Mouse (Mus musculus): ENCODE data around the gene Rxfp4. TPM values are rescaled to one million over a fixed set of nuclear protein-coding genes. Genes with fewer than 3 reads are reported as not detected.

The Rxfp4 gene
- polyA plus RNA-seq, 1 experiment from 2014 or later, result not detected

DNA sequence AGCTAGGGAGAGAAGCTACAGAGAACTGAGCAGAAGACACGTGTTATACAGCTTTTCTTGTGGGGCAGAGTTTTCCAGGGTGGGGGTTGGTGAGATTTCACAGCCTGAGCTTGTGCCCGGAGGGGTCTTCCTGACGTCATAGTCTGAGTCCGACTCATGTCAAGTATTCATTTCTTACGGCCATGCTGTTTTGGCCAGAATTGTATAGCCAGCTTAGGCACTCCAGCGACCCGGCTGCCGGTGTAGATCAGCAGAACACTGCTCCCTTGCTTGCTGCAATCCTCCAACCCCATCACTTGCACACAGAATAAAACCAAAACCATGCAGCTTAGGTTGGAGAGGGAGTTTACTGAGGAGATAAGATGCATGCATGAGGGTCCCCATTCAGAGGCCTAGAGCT is 2.7 kb upstream of the Rxfp4 start:
- H3K27ac ChIP-seq (ENCODE audit: low read depth, low read length), result no peak overlapping the region
- H3K4me2 ChIP-seq (ENCODE audit: low read length), result no peak overlapping the region
- H3K27me3 ChIP-seq (replicated peaks; ENCODE audit: control insufficient read depth, insufficient read depth, low read length), result no peaks in the 10 kb centered on the region
- H3K9ac ChIP-seq (ENCODE audit: low read length), result no peak overlapping the region
- ATAC-seq, result no peak
- no peaks in the 10 kb centered on the region for H3K4me1 ChIP-seq (ENCODE audit: control insufficient read depth, insufficient read depth, low read length)
- no peak overlapping the region for H3K4me3 ChIP-seq (ENCODE audit: low read depth, low read length)
- H3K36me3 ChIP-seq (ENCODE audit: control insufficient read depth, insufficient read depth, low read length), result no peaks in the 10 kb centered on the region
- no peak for DNase-seq (ENCODE audit: low spot score)
- 76% methylated on average over 8 of the region's 8 CpGs for WGBS
- H3K9me3 ChIP-seq (replicated peaks; ENCODE audit: control insufficient read depth, low read length), result no peaks in the 10 kb centered on the region

DNA sequence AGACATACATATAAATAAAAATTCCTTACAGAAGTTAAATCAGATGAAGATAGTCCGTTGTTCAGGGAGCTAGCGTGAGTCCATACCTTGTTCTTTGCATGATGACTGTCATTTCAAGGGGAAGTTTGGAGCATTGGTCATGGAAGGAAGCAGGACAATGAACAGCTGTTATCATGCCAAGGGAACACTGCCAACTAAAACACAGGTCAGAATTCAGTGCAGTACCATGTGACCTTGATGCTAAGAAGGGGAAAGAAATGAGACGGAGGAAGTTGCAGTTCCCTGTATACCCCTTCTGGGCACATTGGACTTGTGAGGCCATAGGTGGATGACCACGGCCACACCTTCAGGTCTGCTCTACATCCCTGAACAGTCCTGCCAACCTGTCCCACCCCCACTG is 1.7 kb upstream of the Rxfp4 start:
- H3K27me3 ChIP-seq (replicated peaks; ENCODE audit: control insufficient read depth, insufficient read depth, low read length), result no peaks in the 10 kb centered on the region
- no peak for DNase-seq (ENCODE audit: low spot score)
- ATAC-seq, result no peak
- no peaks in the 10 kb centered on the region for H3K9me3 ChIP-seq (replicated peaks; ENCODE audit: control insufficient read depth, low read length)
- H3K4me2 ChIP-seq (ENCODE audit: low read length), result no peak overlapping the region
- no peak overlapping the region for H3K4me3 ChIP-seq (ENCODE audit: low read depth, low read length)
- H3K27ac ChIP-seq (ENCODE audit: low read depth, low read length), result no peak overlapping the region
- WGBS, result 85% methylated on average over 4 of the region's 4 CpGs
- no peak overlapping the region for H3K9ac ChIP-seq (ENCODE audit: low read length)
- H3K36me3 ChIP-seq (ENCODE audit: control insufficient read depth, insufficient read depth, low read length), result no peaks in the 10 kb centered on the region
- no peaks in the 10 kb centered on the region for H3K4me1 ChIP-seq (ENCODE audit: control insufficient read depth, insufficient read depth, low read length)

DNA sequence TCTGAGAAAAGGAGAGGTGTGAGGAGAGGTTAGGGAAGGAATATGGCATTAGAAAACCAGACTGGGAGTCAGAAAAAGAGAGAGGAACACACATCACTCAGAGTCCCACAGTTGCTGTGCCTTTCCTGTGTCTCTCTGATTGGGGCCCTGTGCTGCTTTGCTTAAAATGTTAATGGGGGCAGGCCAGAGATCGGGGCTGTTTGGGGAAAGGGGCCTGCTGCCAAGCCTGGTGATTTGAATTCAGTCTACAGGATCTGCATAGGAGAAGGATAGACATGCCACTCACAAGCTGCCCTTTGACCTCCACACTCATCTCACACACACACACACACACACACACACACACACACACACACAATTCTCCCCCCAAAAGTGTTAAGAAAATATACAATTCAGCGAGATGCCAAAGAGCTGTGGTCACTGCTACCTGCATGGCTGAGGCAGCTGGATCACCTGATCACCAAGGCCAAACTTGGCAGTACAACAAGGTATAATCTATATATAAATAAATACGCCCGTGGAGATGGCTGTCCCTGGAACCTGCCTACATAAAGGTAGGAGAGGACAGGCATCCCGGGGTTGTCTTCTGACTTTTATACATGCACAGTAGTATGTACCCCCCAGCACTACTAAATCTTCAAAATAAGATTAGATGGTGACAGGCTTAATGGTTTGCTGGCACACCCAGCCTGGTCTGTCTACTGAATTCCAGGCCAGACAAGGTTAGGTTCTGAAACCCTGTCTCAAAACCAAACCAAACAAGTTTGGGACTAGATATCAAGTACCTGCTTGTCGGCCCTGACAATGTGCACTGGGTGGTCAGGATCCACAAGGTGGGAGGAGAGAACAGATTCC is 801 bp upstream of the Rxfp4 start:
- Histone ChIP-seq H3K9ac (ENCODE audit: low read length) (no peak overlapping the region), H3K36me3 (ENCODE audit: control insufficient read depth, insufficient read depth, low read length) (peaks cover 4% of the 10 kb centered on the region; the same call in 1 of the 2 replicates), H3K4me3 (ENCODE audit: low read depth, low read length) (no peak overlapping the region), H3K9me3 (replicated peaks; ENCODE audit: control insufficient read depth, low read length) (no peaks in the 10 kb centered on the region), H3K27ac (ENCODE audit: low read depth, low read length) (no peak overlapping the region), H3K4me1 (ENCODE audit: control insufficient read depth, insufficient read depth, low read length) (no peaks in the 10 kb centered on the region), H3K27me3 (replicated peaks; ENCODE audit: control insufficient read depth, insufficient read depth, low read length) (no peaks in the 10 kb centered on the region), H3K4me2 (ENCODE audit: low read length) (no peak overlapping the region)
- no peak for DNase-seq (ENCODE audit: low spot score)
- no peak for ATAC-seq
- 83% methylated on average over 6 of the region's 6 CpGs for WGBS

DNA sequence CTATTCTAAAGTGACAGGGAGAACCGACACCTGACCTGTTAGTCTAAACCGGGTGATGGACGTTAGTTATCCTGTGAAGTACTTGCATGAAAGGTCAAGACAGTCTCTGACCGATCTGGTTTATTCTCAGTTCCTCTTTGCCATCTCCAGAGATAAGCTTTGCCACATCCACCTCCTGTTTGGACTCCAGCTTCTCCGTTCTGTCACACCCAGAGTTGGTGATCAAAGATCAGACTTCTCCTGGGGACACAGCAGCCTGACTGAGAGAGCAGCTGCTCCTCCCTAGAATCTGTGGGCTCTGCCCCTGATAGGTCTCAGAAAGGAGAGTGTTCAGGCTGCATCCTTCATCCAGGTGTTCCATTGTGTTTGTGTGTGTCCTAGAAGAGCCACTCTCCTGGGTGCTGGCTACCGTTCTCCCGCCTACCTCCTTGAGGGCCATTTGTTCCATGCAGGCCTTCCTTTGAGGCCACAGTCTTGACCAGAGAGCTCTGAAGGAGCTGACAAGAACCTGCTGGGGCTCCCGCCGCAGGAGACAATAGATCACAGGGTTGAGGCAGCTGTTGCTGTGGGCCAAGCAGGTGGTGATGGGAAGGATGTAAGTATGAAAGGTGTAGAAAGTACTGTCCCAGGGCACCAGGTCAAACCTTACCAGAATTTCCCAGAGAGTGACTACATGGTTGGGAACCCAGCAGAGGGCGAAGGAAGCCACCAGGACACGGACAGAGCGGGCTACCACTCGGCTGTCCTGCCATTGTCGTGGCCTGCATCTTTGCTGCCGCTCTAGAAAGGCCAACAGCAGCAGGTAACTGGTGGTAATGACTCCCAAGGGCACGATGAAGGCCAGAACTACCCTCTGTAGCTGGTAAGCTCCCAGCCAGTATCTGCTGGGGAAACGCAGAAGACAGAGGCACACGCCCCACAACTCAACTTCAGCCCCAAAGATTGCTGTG is 998 bp downstream of the Rxfp4 start:
- no peaks in the 10 kb centered on the region for H3K27me3 ChIP-seq (replicated peaks; ENCODE audit: control insufficient read depth, insufficient read depth, low read length)
- WGBS, result 83% methylated on average over 18 of the region's 18 CpGs
- DNase-seq (ENCODE audit: low spot score) (no peak), ATAC-seq (no peak)
- H3K4me2 ChIP-seq (ENCODE audit: low read length), result no peak overlapping the region
- H3K9ac ChIP-seq (ENCODE audit: low read length), result no peak overlapping the region
- H3K4me3 ChIP-seq (ENCODE audit: low read depth, low read length), result no peak overlapping the region
- no peaks in the 10 kb centered on the region for H3K4me1 ChIP-seq (ENCODE audit: control insufficient read depth, insufficient read depth, low read length)
- H3K27ac ChIP-seq (ENCODE audit: low read depth, low read length), result no peak overlapping the region
- H3K36me3 ChIP-seq (ENCODE audit: control insufficient read depth, insufficient read depth, low read length), result peaks cover 22% of the 10 kb centered on the region
- H3K9me3 ChIP-seq (replicated peaks; ENCODE audit: control insufficient read depth, low read length), result no peaks in the 10 kb centered on the region

DNA sequence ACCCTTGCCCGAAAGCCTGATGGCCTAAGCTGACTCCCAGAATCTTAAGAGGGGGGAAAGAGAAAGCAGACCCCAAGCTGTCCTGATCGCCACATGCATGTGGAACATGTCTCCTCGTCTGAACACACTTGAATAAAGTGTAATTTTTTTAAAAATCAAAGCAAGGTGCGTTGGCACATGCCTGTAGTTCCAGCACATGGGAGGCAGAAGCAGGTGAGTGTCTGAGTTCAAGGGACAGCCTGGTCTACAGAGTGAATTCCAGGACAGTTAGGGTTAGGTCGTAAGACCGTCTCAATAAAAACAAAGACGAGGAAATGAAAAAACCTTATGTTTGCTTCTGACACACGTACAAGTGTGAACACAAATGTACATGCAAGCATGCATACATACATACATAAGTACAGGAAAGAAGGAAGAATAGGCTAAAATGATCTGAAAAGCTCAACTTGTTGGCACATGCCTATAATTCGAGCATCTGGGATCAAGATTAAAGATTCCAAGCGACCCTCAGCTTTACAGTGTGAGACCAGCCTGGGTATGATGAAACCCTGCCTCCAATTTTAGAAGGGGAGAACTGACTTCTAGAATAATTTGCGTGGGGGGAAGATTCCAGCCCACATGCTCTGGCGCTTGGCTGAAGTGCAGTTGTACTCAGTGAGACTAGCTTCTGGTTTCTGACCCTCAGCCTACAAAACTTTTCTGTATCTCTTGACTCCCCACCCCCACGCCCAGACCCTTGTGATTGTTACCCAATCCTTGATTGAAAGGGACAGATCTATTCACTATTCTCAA is 2.0 kb downstream of the Rxfp4 start:
- no peaks in the 10 kb centered on the region for H3K27me3 ChIP-seq (replicated peaks; ENCODE audit: control insufficient read depth, insufficient read depth, low read length)
- H3K36me3 ChIP-seq (ENCODE audit: control insufficient read depth, insufficient read depth, low read length), result peaks cover 32% of the 10 kb centered on the region
- no peaks in the 10 kb centered on the region for H3K4me1 ChIP-seq (ENCODE audit: control insufficient read depth, insufficient read depth, low read length)
- no peak for ATAC-seq
- H3K27ac ChIP-seq (ENCODE audit: low read depth, low read length), result no peak overlapping the region
- no peaks in the 10 kb centered on the region for H3K9me3 ChIP-seq (replicated peaks; ENCODE audit: control insufficient read depth, low read length)
- DNase-seq (ENCODE audit: low spot score), result no peak
- H3K4me2 ChIP-seq (ENCODE audit: low read length), result no peak overlapping the region
- H3K4me3 ChIP-seq (ENCODE audit: low read depth, low read length), result no peak overlapping the region
- WGBS, result 84% methylated on average over 13 of the region's 13 CpGs
- no peak overlapping the region for H3K9ac ChIP-seq (ENCODE audit: low read length)

DNA sequence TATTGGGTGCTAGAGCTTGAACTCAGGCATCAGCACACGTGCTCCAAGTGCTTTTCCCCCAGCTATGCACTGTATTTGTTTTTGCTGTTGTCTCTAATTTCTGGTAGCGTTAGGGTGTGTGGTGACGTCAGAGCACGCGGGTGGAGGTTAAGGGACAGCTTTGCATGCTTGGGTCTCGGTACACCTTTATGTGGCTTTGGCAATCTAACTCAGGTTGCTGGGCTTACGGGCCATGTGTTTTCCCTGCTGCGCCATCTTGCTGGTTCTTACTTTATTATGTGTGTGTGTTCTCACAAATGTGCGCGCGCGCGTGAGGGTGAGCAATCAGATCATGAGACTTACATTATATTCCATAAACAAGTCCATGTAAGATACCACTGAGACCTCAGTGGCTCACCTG is 3.0 kb downstream of the Rxfp4 start:
- ATAC-seq, result no peak
- Histone ChIP-seq H3K9me3 (replicated peaks; ENCODE audit: control insufficient read depth, low read length) (no peaks in the 10 kb centered on the region), H3K27ac (ENCODE audit: low read depth, low read length) (no peak overlapping the region), H3K9ac (ENCODE audit: low read length) (no peak overlapping the region), H3K4me1 (ENCODE audit: control insufficient read depth, insufficient read depth, low read length) (no peaks in the 10 kb centered on the region), H3K36me3 (ENCODE audit: control insufficient read depth, insufficient read depth, low read length) (peaks cover 42% of the 10 kb centered on the region), H3K27me3 (replicated peaks; ENCODE audit: control insufficient read depth, insufficient read depth, low read length) (no peaks in the 10 kb centered on the region), H3K4me2 (ENCODE audit: low read length) (no peak overlapping the region), H3K4me3 (ENCODE audit: low read depth, low read length) (no peak overlapping the region)
- 96% methylated on average over 13 of the region's 13 CpGs for WGBS
- DNase-seq (ENCODE audit: low spot score), result no peak

DNA sequence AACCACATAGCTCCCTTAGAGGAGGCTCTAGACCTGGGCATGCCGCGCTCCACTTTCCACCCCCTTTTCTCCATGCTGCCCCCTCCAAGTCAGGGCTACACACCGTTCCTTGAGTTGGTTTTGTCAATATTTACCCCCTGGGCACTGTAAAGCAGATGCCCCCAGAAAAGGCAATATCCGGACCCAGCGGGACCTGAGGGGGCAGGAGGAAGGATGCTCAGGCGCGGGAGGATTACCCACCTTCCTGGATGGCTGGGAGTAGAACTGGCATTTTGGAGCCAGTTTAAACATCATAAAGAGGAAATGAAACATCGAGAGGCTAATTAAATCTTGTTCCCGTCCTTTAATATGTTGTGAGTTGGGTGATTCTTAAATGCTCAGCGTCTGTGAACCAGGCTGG is 3.8 kb downstream of the Rxfp4 start:
- Histone ChIP-seq H3K9ac (ENCODE audit: low read length) (no peak overlapping the region), H3K4me2 (ENCODE audit: low read length) (no peak overlapping the region), H3K27ac (ENCODE audit: low read depth, low read length) (no peak overlapping the region), H3K4me1 (ENCODE audit: control insufficient read depth, insufficient read depth, low read length) (no peaks in the 10 kb centered on the region), H3K4me3 (ENCODE audit: low read depth, low read length) (no peak overlapping the region), H3K27me3 (replicated peaks; ENCODE audit: control insufficient read depth, insufficient read depth, low read length) (no peaks in the 10 kb centered on the region), H3K36me3 (ENCODE audit: control insufficient read depth, insufficient read depth, low read length) (peaks cover 49% of the 10 kb centered on the region), H3K9me3 (replicated peaks; ENCODE audit: control insufficient read depth, low read length) (no peaks in the 10 kb centered on the region)
- no peak for DNase-seq (ENCODE audit: low spot score)
- no peak for ATAC-seq
- 85% methylated on average over 10 of the region's 10 CpGs for WGBS

DNA sequence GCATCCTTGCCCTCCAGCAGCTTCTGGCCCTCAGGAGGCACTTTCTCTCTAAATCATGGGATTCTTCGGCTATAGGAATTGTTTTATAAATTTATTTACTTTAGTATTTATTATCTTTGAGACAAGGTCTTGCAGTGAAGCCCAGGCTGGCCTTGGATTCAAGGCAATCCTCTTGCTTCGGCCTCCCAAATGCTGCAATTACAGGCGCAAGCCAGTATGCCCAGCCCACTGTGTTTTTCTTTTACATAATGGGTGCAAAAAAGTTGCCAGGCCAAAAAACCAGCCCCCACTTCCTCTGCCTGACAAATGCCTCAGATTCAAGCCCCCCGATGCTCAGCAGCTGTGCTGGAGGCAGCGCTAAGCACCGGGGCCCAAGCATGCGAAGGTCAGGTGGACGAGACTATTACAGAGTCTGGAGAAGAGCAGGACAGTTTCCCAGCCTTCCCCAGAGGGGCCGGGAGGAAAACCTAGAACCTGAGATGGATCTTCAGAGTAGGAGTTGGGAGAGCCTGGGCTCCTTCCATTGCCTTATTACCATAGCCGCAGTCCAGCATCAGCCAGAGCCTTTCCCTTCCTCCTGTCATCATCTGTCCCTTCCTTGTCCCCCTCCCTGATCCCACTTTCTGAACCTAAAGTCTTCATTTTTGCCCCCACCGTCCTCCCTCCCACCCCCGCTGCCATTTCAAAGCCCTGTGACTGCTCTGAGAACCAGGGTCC is 4.3 kb downstream of the Rxfp4 start:
- no peak for ATAC-seq
- 89% methylated on average over 12 of the region's 12 CpGs for WGBS

More for the DNA sequence above, 4.3 kb downstream of the Rxfp4 start:
- H3K27ac ChIP-seq (ENCODE audit: low read depth, low read length), result peak overlapping the region; percentile 44; the same call in 1 of the 2 replicates
- DNase-seq (ENCODE audit: low spot score), result no peak
- peaks cover 55% of the 10 kb centered on the region for H3K36me3 ChIP-seq (ENCODE audit: control insufficient read depth, insufficient read depth, low read length)
- H3K4me2 ChIP-seq (ENCODE audit: low read length), result no peak overlapping the region
- no peaks in the 10 kb centered on the region for H3K4me1 ChIP-seq (ENCODE audit: control insufficient read depth, insufficient read depth, low read length)
- no peak overlapping the region for H3K9ac ChIP-seq (ENCODE audit: low read length)
- H3K4me3 ChIP-seq (ENCODE audit: low read depth, low read length), result no peak overlapping the region
- H3K27me3 ChIP-seq (replicated peaks; ENCODE audit: control insufficient read depth, insufficient read depth, low read length), result no peaks in the 10 kb centered on the region
- no peaks in the 10 kb centered on the region for H3K9me3 ChIP-seq (replicated peaks; ENCODE audit: control insufficient read depth, low read length)

All from forebrain, embryonic 14.5 days (tissue).